Mouse (Mus musculus): Measurements from ENCODE around the gene Jak2. TPM values are rescaled to one million over a fixed set of nuclear protein-coding genes. Genes with fewer than 3 reads are reported as not detected.
A peak's percentile ranks its signal among the peaks of the same experiment; 100 is the strongest.

Gene Jak2
- total RNA-seq, 2 experiments from 2014 or later, result 26.1 to 27.5 TPM

DNA sequence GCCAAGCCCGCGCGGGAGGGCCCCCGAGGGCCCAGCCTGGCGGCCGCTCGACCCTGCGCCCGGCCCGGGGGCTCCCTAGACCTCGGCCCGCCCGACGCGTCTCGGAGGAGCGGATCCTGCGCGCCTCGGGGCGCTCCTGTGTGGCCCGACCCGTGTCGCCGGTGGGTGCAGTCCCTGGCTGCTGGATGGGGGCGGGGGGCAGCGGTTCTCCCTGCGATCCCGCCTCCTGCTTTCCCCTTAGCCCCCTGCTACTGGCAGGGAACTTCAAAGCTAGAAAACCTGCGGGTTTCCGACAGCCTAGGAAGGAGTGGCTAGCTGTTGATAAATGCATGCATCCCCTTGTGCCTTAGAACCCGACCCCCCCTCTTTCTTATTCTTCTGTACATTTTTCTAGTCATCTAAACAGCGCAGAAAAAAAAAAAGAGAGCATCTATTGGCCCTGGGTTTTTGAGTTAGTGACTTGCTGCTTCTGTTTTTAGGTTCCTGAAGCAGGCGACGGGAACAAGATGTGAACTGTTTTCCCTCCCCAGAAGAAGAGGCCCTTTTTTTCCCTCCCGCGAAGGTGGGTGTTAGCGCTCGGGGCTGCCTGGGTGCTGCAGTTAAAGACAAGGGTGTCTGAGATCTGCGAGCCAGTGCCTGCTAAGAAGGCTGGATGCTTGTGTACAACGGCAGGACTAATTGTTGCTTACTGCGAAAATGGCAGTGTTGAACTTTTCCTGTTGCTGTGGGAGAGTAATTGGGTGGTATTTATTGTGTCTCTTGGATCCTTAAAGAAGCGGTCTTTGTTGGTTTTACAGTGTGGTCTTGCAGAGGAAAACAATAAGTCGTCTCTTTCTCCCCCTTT is 552 bp downstream of the Jak2 start:
- DNase-seq (ENCODE audit: extremely low spot score in 1 of 2, low spot score in 1 of 2), result peak in 1 of 2 experiments; percentile 18

GRCm38 (mm10) chr19:29252831-29253545 is 1.4 kb downstream of the Jak2 start:
- DNase-seq (ENCODE audit: extremely low spot score in 1 of 2, low spot score in 1 of 2), result no peak

DNA sequence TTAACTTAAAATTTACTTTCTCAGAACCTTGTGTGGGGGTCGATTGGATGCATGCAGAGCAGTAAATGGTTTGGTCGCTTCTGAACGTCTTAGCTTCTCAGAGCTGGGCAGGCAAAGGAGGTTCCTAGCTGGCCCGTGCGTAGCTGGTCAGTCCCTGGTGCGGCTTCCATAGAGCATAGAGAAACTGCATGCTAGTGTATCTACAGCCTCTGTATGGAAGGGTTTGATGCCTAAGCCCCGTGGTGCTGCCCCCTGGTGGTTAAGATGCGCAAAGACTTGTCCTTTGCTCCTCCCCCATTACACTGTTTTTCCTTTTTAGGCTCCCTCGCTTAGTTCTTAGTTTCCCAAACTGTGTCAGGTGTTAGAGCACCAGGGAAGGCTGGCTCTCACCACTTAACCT is 2.1 kb downstream of the Jak2 start:
- peak; percentile 63 to 78 for DNase-seq (ENCODE audit: extremely low spot score in 1 of 2, low spot score in 1 of 2)

DNA sequence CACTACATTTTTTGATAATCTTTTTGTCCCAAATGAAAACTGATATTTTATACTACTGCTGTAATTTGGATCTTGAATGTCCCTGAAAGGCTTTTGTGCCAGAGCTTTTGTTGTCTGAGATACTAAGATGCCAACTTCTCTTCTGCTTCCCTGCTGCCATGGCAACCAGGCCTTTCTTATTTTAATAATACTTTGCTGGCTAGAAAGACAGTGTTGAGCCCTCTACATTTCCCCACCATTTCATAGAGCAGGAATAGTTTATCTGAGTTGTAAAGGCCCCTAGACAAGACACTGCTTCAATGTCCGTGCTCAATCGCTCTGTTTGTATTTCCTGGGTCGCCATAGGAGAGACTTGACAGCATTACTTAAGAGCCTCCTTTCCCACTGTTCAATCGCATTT is 3.0 kb downstream of the Jak2 start:
- DNase-seq (ENCODE audit: extremely low spot score in 1 of 2, low spot score in 1 of 2), result no peak

GRCm38 (mm10) chr19:29255327-29256027 is 3.8 kb downstream of the Jak2 start:
- DNase-seq (ENCODE audit: extremely low spot score in 1 of 2, low spot score in 1 of 2), result no peak

DNA sequence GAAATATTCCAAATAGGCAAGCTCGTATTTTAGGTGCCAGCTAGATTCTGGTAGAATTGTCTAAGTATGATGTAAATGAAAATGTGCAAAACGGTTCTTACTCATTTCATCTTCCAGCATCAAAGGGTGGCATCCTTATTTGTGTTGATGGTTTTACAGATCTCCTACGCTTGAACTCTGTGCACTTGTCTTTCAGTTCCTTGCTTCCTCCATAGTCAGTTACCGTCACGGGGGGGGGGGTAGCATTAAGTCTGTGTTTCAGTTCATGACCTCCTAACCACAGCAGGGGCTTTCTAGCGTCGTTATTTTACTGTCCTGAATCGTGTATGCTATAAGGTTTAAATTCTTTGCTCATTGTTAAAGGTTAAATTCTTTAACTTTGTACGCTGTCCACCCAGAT is 10.0 kb downstream of the Jak2 start:
- no peak for DNase-seq (ENCODE audit: extremely low spot score in 1 of 2, low spot score in 1 of 2)

GRCm38 (mm10) chr19:29263492-29263891 is 11.9 kb downstream of the Jak2 start:
- no peak for DNase-seq (ENCODE audit: extremely low spot score in 1 of 2, low spot score in 1 of 2)

- peak in 1 of 2 experiments; percentile 14 for DNase-seq (ENCODE audit: extremely low spot score in 1 of 2, low spot score in 1 of 2)
Measured at GRCm38 (mm10) chr19:29265538-29265937, 13.9 kb downstream of the Jak2 start.

- no peak for DNase-seq (ENCODE audit: extremely low spot score in 1 of 2, low spot score in 1 of 2)
Measured at GRCm38 (mm10) chr19:29267075-29267868, 15.6 kb downstream of the Jak2 start.

DNA sequence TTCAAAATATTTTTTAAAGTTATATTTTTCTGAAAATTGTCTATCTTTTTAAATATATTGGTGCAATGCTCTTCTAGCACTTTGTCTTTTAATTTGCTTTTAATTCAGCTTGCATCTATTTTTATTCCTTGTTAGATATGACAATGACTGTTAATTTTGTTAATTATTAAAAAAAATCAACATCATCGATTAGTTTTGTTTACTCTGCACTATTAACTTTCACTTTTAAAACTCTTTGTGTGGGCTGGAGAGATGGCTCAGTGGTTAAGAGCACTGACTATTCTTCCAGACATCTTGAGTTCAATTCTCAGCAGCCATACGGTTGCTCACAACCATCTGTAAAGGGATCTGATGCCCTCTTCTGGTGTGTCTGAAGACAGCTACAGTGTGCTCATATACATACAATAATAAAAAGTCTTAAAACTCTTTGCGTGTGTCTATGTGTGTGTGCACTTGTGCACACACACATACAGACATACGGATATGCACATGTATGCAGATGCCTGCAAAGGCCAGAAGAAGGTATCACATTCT is 17.2 kb downstream of the Jak2 start:
- DNase-seq (ENCODE audit: extremely low spot score in 1 of 2, low spot score in 1 of 2), result no peak

GRCm38 (mm10) chr19:29270226-29270625 is 18.6 kb downstream of the Jak2 start:
- DNase-seq (ENCODE audit: extremely low spot score in 1 of 2, low spot score in 1 of 2), result no peak

GRCm38 (mm10) chr19:29271147-29271578 is 19.5 kb downstream of the Jak2 start:
- DNase-seq (ENCODE audit: extremely low spot score in 1 of 2, low spot score in 1 of 2), result no peak

DNA sequence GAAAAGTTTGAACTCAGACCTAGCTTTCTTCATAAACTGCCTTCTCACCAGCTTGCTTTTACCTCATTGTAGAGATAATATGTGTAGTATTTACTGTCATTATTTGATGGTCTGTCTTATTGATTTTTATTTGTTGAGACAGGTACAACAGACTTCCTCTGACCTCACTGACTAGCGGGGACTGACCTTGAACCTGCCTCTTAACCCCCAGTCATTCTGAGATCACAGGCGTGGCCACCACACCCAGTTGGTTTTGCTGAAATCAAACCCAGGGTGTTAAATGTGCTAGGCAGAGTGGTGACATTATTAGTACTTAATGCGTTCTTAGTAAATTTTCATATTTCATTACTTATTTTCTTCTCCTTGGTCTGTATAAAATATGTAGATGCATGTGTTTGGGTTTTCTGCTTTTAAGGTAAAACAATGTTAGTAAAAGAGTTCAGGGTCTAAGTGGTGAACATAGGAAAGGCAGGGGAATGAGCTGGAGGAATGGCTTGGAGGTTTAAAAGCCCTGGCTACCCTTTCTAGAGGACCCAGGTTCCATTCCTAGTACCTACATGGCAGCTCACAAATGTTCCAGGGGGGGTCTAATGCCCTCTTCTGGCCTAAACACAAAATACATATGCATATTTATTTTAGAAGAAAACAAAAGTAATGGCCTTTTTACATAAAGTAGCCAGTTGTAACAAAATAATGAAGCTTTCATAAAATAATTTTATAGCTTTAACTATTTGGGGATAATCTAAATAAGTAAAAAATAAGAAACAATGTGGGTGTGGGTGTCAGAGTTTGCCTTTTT is 20.6 kb downstream of the Jak2 start:
- DNase-seq (ENCODE audit: extremely low spot score in 1 of 2, low spot score in 1 of 2), result no peak

DNA sequence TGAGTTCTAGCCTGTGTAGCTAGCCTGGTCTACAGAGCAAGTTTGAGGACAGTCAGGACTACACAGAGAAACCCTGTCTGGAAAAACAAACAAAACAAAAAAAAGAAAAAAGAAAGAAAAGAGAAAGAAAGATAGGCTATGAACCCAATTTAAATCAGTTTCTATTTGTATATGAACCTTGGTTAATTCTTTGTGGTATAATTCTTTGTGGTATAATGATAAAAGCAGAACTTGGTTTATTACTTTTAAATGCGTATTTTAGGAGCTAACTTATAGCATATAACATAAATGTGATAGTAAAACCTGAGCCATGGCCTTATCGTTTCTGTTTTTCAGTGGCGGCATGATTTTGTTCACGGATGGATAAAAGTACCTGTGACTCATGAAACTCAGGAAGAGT is 24.8 kb downstream of the Jak2 start:
- no peak for DNase-seq (ENCODE audit: extremely low spot score in 1 of 2, low spot score in 1 of 2)

DNA sequence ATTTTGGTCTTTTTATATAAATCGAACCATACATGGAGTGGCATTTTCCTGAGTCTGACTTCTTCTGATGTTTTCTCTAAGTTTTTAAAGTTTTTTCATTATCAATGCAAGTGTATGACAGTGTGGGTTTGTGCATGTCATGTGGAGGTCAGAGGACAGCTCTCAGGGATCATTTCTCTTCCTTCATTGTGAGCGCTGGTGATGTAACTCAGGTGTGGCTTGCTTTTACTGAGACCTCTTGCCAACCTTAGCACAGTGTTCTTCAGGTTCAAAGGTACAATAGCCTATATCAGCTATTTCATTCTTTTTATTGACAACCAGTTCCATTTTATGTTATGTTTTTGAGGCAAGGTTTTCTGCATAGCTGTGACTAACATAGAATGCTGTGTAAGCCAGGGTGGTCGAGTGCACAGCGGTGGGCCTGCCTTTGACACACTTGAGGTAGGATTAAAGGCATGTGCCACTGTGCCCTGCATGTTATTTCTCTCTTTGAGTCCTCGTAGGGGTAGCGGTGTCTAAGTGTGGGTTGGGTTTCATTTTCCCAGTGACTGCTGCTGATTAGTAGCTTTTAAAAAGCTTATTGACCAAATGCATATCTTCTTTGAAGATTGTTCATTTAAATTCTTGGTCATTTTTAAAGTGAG is 27.4 kb downstream of the Jak2 start:
- no peak for DNase-seq (ENCODE audit: extremely low spot score in 1 of 2, low spot score in 1 of 2)

GRCm38 (mm10) chr19:29285451-29285869 is 33.8 kb downstream of the Jak2 start:
- no peak for DNase-seq (ENCODE audit: extremely low spot score in 1 of 2, low spot score in 1 of 2)

- DNase-seq (ENCODE audit: extremely low spot score in 1 of 2, low spot score in 1 of 2), result no peak
Measured at GRCm38 (mm10) chr19:29287863-29288262, 36.2 kb downstream of the Jak2 start.

- no peak for DNase-seq (ENCODE audit: extremely low spot score in 1 of 2, low spot score in 1 of 2)
Measured at GRCm38 (mm10) chr19:29291532-29291931, 39.9 kb downstream of the Jak2 start.

DNA sequence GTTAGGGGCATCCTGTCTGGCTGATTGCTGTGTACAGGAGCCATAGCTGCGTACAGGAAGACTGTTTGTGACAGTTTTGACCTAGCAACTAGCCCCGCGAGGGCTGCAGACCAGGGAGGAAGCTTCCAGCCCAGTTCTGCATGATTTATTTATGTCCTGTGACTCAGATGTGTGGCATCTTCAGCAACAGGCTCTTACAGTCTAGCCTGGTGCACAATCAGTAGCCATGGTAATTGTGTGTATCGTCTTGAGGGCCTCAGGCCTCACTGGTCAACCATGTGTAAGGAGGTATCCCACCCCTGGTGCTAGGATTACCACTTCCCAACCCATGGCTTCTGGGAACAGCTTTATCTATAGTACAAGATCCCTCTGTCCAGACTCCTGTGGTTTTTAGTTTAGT is 40.9 kb downstream of the Jak2 start:
- no peak for DNase-seq (ENCODE audit: extremely low spot score in 1 of 2, low spot score in 1 of 2)
